Mouse (Mus musculus) midbrain, embryonic 16.5 days (tissue): ENCODE data around the gene Rnf167. TPM values are rescaled to one million over a fixed set of nuclear protein-coding genes. Genes with fewer than 3 reads are reported as not detected.

ENCODE experiments used
- ATAC-seq: fragments of 200-750 bp; cut with Nextera tagmentation; 2 replicates; pipeline ENCODE4 v1.8.0; 2017; ENCODE audit warnings: moderate TSS enrichment
- H3K27ac ChIP-seq: fragments of 300-500 bp; sonication (generic); 2 replicates; pipeline ENCODE4 v1.5.1; 2014; ENCODE audit warnings: mild to moderate bottlenecking, low read length, mixed read lengths
- H3K27me3 ChIP-seq: fragments of 300-500 bp; sonication (generic); 2 replicates; pipeline ENCODE4 v1.6.1; 2014; ENCODE audit warnings: low read depth, low read length, mixed read lengths; ENCODE audit not compliant: control insufficient read depth, insufficient read depth
- H3K36me3 ChIP-seq: fragments of 300-500 bp; sonication (generic); 2 replicates; pipeline ENCODE4 v1.6.1; 2014; ENCODE audit warnings: mild to moderate bottlenecking, low read length, moderate library complexity, mixed read lengths; ENCODE audit not compliant: control insufficient read depth, insufficient read depth
- H3K4me1 ChIP-seq: fragments of 300-500 bp; sonication (generic); 2 replicates; pipeline ENCODE4 v1.6.1; 2014; ENCODE audit warnings: mild to moderate bottlenecking, low read length, mixed read lengths; ENCODE audit not compliant: control insufficient read depth, insufficient read depth
- H3K4me2 ChIP-seq: fragments of 300-500 bp; sonication (generic); 2 replicates; pipeline ENCODE4 v1.6.1; 2014; ENCODE audit warnings: mild to moderate bottlenecking, low read length, mixed read lengths
- H3K4me3 ChIP-seq: fragments of 300-500 bp; sonication (generic); 2 replicates; pipeline ENCODE4 v1.5.1; 2014; ENCODE audit warnings: low read depth, mild to moderate bottlenecking, low read length, moderate library complexity, mixed read lengths
- H3K9ac ChIP-seq: fragments of 300-500 bp; sonication (generic); 2 replicates; pipeline ENCODE4 v1.6.1; 2014; ENCODE audit warnings: low read depth, low read length, mixed read lengths
- H3K9me3 ChIP-seq: fragments of 300-500 bp; sonication (generic); replicated peaks from 2 replicates; pipeline ENCODE4 v1.6.1; 2014; ENCODE audit warnings: mild to moderate bottlenecking, low read length, mixed read lengths; ENCODE audit not compliant: control insufficient read depth, poor library complexity, severe bottlenecking
- WGBS: fragments of 180-500 bp; shearing (Covaris S2); extraction: QIAGEN DNeasy Blood & Tissue Kit; methylation state at CpG from one replicate; pipeline ENCODE4 v1.1.7; 2014; 5-methylcytosine and 5-hydroxymethylcytosine counted together
- polyA plus RNA-seq: library from polyadenylated mRNA; unstranded; fragments of >200 nt; fragmentation: Nextera tagmentation; extraction: Ambion mirVana; gene quantifications from 2 replicates; pipeline ENCODE4 v1.2.1, GENCODE M21; 2015

Rnf167 gene
- 105 TPM in 2 replicates for polyA plus RNA-seq

DNA sequence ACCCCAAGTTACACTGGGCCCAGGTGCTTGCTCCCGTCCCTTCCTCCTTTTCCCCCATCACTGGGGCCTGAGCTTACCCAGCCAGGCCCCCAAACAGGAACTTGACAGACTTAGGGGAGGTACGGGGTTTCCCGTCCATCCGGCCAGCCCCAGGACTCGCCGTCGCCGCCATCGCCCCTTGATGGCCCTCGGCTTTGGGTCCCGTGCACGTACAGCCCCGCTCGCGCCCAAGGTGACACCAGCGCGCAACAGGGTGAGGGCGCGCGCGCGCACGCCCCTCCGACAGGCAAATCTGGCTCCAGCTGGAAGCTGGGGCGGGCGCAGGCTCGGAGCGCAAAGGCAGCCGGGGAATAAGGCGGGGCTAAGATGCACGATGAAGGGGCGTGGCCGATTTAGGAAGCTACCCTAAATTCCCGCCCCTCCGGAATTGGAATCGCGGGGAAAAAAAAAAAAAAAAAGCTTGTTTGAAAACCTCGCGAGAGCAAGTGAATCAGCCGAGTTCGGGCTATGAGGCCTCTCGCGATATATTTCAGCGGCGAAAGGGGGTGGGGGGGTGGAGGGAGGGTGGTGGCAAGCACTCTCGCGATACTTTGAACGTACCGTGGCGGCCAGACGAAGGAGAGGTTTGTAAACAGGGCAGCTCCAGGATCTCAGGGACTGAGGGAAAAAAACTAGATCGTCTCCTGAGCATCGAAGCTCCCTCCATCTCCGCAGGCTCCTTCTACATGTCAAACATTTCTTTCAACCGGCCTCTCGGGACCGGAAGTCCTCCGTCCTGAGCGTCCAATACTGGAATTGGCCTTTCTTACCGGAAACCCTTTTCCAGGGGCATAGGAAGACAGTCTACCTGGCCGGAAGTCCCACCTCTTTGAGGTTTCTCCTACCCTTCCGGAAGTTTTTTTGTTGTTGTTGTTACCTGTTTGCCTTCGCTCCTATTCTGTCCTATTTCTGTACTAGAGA lies at the start of gene Rnf167, which contains the start of gene Slc25a11:
TSS of gene Rnf167 (plus strand) at position 545 of the 960 bp plus-strand sequence.
TSS of gene Slc25a11 (minus strand) at position 789 of the 960 bp plus-strand sequence.
- H3K4me2 ChIP-seq, result peak within 1 kb of the TSS; percentile 100
- H3K27ac ChIP-seq, result peak within 1 kb of the TSS; percentile 92
- H3K27me3 ChIP-seq, result no peaks in the 10 kb centered on the region
- ATAC-seq, result peak; percentile 90
- peaks cover 25% of the 10 kb centered on the region for H3K4me1 ChIP-seq
- peaks cover 26% of the 10 kb centered on the region for H3K36me3 ChIP-seq
- under 1% methylated on average over 62 of the region's 63 CpGs for WGBS
- peak within 1 kb of the TSS; percentile 57 for H3K4me3 ChIP-seq
- peak within 1 kb of the TSS; percentile 87 for H3K9ac ChIP-seq
- no peaks in the 10 kb centered on the region for H3K9me3 ChIP-seq

DNA sequence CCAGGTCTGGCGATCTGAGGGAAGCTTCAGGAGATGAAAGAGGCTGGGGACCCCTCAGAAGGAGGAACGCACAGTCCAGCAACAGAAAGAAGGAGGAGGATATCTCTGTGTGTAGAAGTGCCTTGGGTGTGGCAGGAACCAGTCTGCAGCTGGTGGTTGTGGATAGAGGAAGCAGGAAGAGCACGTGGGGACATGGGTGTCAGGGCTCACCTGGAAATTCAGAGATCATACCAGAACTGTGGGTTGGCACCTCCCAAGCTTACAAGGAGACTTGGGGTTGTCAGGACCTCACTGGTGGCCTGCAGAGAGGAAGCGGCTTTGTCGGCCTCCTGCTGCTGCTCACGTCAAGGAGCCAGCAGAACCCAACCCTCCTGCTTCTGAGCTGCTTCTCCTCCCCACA lies 49.7 kb upstream of the Rnf167 start:
- Histone ChIP-seq H3K36me3 (peaks cover 10% of the 10 kb centered on the region), H3K4me1 (no peaks in the 10 kb centered on the region), H3K4me2 (no peak overlapping the region), H3K27ac (no peak overlapping the region), H3K9me3 (no peaks in the 10 kb centered on the region), H3K27me3 (no peaks in the 10 kb centered on the region), H3K4me3 (no peak overlapping the region), H3K9ac (no peak overlapping the region)
- ATAC-seq, result no peak
- WGBS, result 87% methylated on average over 6 of the region's 6 CpGs

DNA sequence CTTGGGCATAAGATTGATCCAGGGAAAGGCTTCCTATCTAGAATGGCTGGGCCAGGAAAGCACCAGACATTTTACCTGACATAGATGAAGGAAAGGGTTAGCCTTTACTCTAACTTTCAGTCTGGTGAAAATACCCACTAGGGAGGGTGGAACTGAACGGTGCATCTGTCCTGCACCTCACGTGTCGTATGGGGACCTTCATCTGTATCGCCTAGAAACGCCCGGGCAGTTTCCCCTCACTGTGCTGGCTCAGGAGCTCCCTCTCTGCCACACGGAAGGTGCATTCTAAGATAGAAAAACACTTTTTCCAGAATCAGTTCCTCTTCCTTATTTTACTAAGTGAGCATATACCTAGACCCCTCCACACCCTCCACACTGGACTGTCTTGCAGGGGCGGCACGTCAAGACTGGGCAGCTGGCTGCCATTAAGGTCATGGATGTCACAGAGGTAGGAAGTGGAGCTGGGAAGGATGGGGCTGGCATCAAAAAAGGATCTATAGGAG lies 48.5 kb upstream of the Rnf167 start:
- Histone ChIP-seq H3K4me1 (no peaks in the 10 kb centered on the region), H3K4me2 (no peak overlapping the region), H3K9ac (no peak overlapping the region), H3K27ac (no peak overlapping the region), H3K27me3 (no peaks in the 10 kb centered on the region), H3K4me3 (no peak overlapping the region), H3K9me3 (no peaks in the 10 kb centered on the region), H3K36me3 (peaks cover 13% of the 10 kb centered on the region)
- 95% methylated on average over 9 of the region's 9 CpGs for WGBS
- ATAC-seq, result no peak

GRCm38 (mm10) chr11:70605024-70605566 lies 41.9 kb upstream of the Rnf167 start:
- Histone ChIP-seq H3K4me3 (no peak overlapping the region), H3K27me3 (no peaks in the 10 kb centered on the region), H3K9ac (no peak overlapping the region), H3K36me3 (peaks cover 33% of the 10 kb centered on the region), H3K4me1 (no peaks in the 10 kb centered on the region), H3K4me2 (no peak overlapping the region), H3K9me3 (no peaks in the 10 kb centered on the region), H3K27ac (no peak overlapping the region)
- ATAC-seq, result no peak
- 51% methylated on average over 14 of the region's 14 CpGs for WGBS

GRCm38 (mm10) chr11:70606717-70607116 lies 40.3 kb upstream of the Rnf167 start:
- peaks cover 39% of the 10 kb centered on the region for H3K36me3 ChIP-seq
- ATAC-seq, result no peak
- H3K4me1 ChIP-seq, result no peaks in the 10 kb centered on the region
- no peak overlapping the region for H3K9ac ChIP-seq
- H3K9me3 ChIP-seq, result no peaks in the 10 kb centered on the region
- H3K27ac ChIP-seq, result no peak overlapping the region
- H3K4me3 ChIP-seq, result no peak overlapping the region
- H3K4me2 ChIP-seq, result no peak overlapping the region
- no peaks in the 10 kb centered on the region for H3K27me3 ChIP-seq
- WGBS, result 81% methylated on average over 12 of the region's 12 CpGs

- Histone ChIP-seq H3K27me3 (no peaks in the 10 kb centered on the region), H3K36me3 (peaks cover 44% of the 10 kb centered on the region), H3K9ac (no peak overlapping the region), H3K4me1 (no peaks in the 10 kb centered on the region), H3K9me3 (no peaks in the 10 kb centered on the region), H3K4me2 (no peak overlapping the region), H3K4me3 (no peak overlapping the region), H3K27ac (no peak overlapping the region)
- no peak for ATAC-seq
- 94% methylated on average over 9 of the region's 9 CpGs for WGBS
Observed at GRCm38 (mm10) chr11:70607611-70608010, 39.4 kb upstream of the Rnf167 start.

GRCm38 (mm10) chr11:70608381-70609066 lies 38.5 kb upstream of the Rnf167 start:
- no peaks in the 10 kb centered on the region for H3K4me1 ChIP-seq
- H3K9me3 ChIP-seq, result no peaks in the 10 kb centered on the region
- ATAC-seq, result no peak
- H3K4me2 ChIP-seq, result no peak overlapping the region
- WGBS, result 83% methylated on average over 26 of the region's 26 CpGs
- no peak overlapping the region for H3K4me3 ChIP-seq
- H3K36me3 ChIP-seq, result peaks cover 45% of the 10 kb centered on the region
- H3K27ac ChIP-seq, result no peak overlapping the region
- no peak overlapping the region for H3K9ac ChIP-seq
- no peaks in the 10 kb centered on the region for H3K27me3 ChIP-seq

GRCm38 (mm10) chr11:70610752-70611151 lies 36.3 kb upstream of the Rnf167 start:
- Histone ChIP-seq H3K27ac (no peak overlapping the region), H3K36me3 (peaks cover 41% of the 10 kb centered on the region), H3K4me2 (no peak overlapping the region), H3K9ac (no peak overlapping the region), H3K4me1 (peaks cover 3% of the 10 kb centered on the region; the same call in 1 of the 2 replicates), H3K4me3 (no peak overlapping the region), H3K27me3 (no peaks in the 10 kb centered on the region), H3K9me3 (no peaks in the 10 kb centered on the region)
- ATAC-seq, result no peak
- 92% methylated on average over 4 of the region's 4 CpGs for WGBS
